Comparison of ENCODE assay signal across 7 mouse cellular contexts in the genomic region with DNA sequence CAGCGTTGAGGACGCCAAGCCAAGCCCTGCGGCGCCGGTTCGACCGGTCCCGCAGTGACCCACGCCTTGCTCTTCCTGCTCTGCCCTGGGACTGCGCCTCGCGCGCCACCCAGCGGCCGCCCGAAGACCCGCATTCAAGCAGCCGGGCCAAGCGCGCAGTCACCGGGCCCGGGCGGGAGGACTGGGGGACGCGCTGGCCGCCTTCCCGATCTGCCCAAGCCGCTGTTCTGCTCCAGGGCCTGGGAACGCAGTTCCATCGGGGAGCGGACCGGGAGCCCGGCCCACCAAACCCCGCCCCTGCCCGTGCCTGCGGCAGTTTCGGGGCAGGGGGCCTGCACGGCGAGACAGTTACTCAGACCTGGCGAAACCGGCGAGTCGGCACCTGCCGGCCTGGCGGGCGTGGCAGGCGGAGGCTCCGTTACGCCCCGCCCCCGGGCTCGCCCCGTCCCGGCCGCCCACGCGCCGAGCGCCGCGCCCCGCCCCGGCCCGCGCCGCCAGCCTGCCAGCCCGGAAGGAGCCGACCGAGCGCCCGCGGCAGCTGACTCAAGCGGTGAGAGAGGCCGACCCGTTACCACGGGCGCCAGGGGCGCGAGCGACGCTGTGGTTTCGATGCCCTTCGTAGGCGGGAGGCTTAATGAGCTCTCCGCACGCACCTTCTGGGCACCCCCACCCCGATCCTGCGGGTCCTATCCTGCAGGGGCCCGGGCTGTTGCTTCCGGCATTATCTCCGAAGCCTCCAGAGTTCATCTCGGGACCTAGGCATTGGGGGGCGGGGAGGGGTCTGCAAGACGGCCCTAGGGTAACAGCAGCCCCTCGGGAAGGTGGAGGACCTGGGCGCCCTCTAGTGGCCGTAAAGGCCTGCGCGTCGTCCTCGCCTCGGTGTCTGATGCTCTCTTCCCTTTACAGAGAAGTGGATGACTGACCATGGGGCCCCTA. TPM values are rescaled to one million over a fixed set of nuclear protein-coding genes. Genes with fewer than 3 reads are reported as not detected.
DNase-seq lines count a peak whose midpoint lies in the region; ATAC-seq and TF ChIP-seq lines count a peak whose summit lies in the region.

Gene Ap5b1 (plus strand): TSS at position 492 of the 936 bp plus-strand sequence.

- no peaks in the 10 kb centered on the region for H3K36me3 ChIP-seq in embryonic facial prominence, embryonic 12.5 days
- H3K36me3 ChIP-seq in kidney, adult 2 months (ENCODE audit: control insufficient read depth, insufficient read depth, low read length): no peaks in the 10 kb centered on the region; the same call in 1 of the 2 replicates
- H3K36me3 ChIP-seq in limb, embryonic 12.5 days: no peaks in the 10 kb centered on the region
- no peaks in the 10 kb centered on the region for H3K36me3 ChIP-seq in midbrain, embryonic 15.5 days (replicated peaks)
- H3K36me3 ChIP-seq in spleen, adult 2 months (ENCODE audit: control insufficient read depth, insufficient read depth, low read length): peaks cover 21% of the 10 kb centered on the region

- peak within 1 kb of the TSS; percentile 79 for H3K27ac ChIP-seq in embryonic facial prominence, embryonic 12.5 days
- H3K27ac ChIP-seq in kidney, adult 2 months (ENCODE audit: insufficient read depth, low read depth, low read length): peak within 1 kb of the TSS; percentile 98
- peak within 1 kb of the TSS; percentile 76 for H3K27ac ChIP-seq in limb, embryonic 12.5 days
- peak within 1 kb of the TSS; percentile 85 for H3K27ac ChIP-seq in midbrain, embryonic 15.5 days
- peak within 1 kb of the TSS; percentile 94 for H3K27ac ChIP-seq in spleen, adult 2 months (ENCODE audit: insufficient read depth, low read length)

- peak within 1 kb of the TSS; percentile 67 for H3K4me3 ChIP-seq in embryonic facial prominence, embryonic 12.5 days
- H3K4me3 ChIP-seq in kidney, adult 2 months (ENCODE audit: insufficient read depth, low read depth, low read length): peak within 1 kb of the TSS; percentile 82
- H3K4me3 ChIP-seq in limb, embryonic 12.5 days (replicated peaks): peak within 1 kb of the TSS; percentile 73
- H3K4me3 ChIP-seq in midbrain, embryonic 15.5 days: peak within 1 kb of the TSS; percentile 75
- H3K4me3 ChIP-seq in spleen, adult 2 months (ENCODE audit: extremely low read depth, insufficient read depth, insufficient read length): peak within 1 kb of the TSS; percentile 92

- TF ChIP-seq POLR2A in kidney, adult 2 months (IDR thresholded peaks at IDR 0.05; ENCODE audit: low read depth, low read length): no peak
- TF ChIP-seq POLR2A in spleen, adult 2 months (IDR thresholded peaks at IDR 0.05; ENCODE audit: low read depth, low read length): peak; percentile 17; the same call in 1 of the 2 replicates

- H3K9me3 ChIP-seq in embryonic facial prominence, embryonic 12.5 days: no peaks in the 10 kb centered on the region
- no peaks in the 10 kb centered on the region for H3K9me3 ChIP-seq in limb, embryonic 12.5 days
- no peaks in the 10 kb centered on the region for H3K9me3 ChIP-seq in midbrain, embryonic 15.5 days

- peak within 1 kb of the TSS; percentile 95 for H3K4me2 ChIP-seq in embryonic facial prominence, embryonic 12.5 days (replicated peaks)
- peak within 1 kb of the TSS; percentile 90 for H3K4me2 ChIP-seq in limb, embryonic 12.5 days
- H3K4me2 ChIP-seq in midbrain, embryonic 15.5 days: peak within 1 kb of the TSS; percentile 83

- under 1% methylated on average over 91 of the region's 102 CpGs for WGBS in embryonic facial prominence, embryonic 12.5 days
- 1% methylated on average over 102 of the region's 102 CpGs for WGBS in kidney, adult 2 months
- WGBS in limb, embryonic 12.5 days: under 1% methylated on average over 102 of the region's 102 CpGs
- under 1% methylated on average over 102 of the region's 102 CpGs for WGBS in midbrain, embryonic 15.5 days
- 1% methylated on average over 101 of the region's 102 CpGs for WGBS in spleen, adult 2 months

- H3K27me3 ChIP-seq in embryonic facial prominence, embryonic 12.5 days: peaks cover 35% of the 10 kb centered on the region
- no peaks in the 10 kb centered on the region for H3K27me3 ChIP-seq in kidney, adult 2 months (replicated peaks; ENCODE audit: control insufficient read depth, insufficient read depth, low read length)
- peaks cover 59% of the 10 kb centered on the region for H3K27me3 ChIP-seq in limb, embryonic 12.5 days
- H3K27me3 ChIP-seq in midbrain, embryonic 15.5 days (replicated peaks): peaks cover 28% of the 10 kb centered on the region
- H3K27me3 ChIP-seq in spleen, adult 2 months (ENCODE audit: control insufficient read depth, insufficient read depth, low read length): 0 out of 2 replicates have a peak, but pooled peaks cover 2% of the 10 kb centered on the region

- H3K4me1 ChIP-seq in embryonic facial prominence, embryonic 12.5 days: peaks cover 16% of the 10 kb centered on the region
- H3K4me1 ChIP-seq in kidney, adult 2 months (ENCODE audit: control insufficient read depth, insufficient read depth, low read length): peaks cover 16% of the 10 kb centered on the region; the same call in 1 of the 2 replicates
- peaks cover 24% of the 10 kb centered on the region for H3K4me1 ChIP-seq in limb, embryonic 12.5 days (replicated peaks)
- peaks cover 21% of the 10 kb centered on the region for H3K4me1 ChIP-seq in midbrain, embryonic 15.5 days
- peaks cover 30% of the 10 kb centered on the region for H3K4me1 ChIP-seq in spleen, adult 2 months (ENCODE audit: control insufficient read depth, insufficient read depth, insufficient read length)

- DNase-seq in adrenal gland, postnatal 25 days: peak; percentile 91
- DNase-seq in heart, adult 18-20 months: peak; percentile 92 to 94
- DNase-seq in kidney, adult 2 months: peak; percentile 95
- peak; percentile 68 to 89 for DNase-seq in spleen, adult 2 months (ENCODE audit: low read depth in 1 of 2, low spot score in 2 of 2)

- ATAC-seq in embryonic facial prominence, embryonic 12.5 days (ENCODE audit: insufficient number of reproducible peaks, insufficient read depth, low FRiP score, low TSS enrichment): peak; percentile 85
- peak; percentile 63 for ATAC-seq in limb, embryonic 12.5 days (ENCODE audit: insufficient number of reproducible peaks, insufficient read depth, low FRiP score, low TSS enrichment, low read depth)
- peak; percentile 89 for ATAC-seq in midbrain, embryonic 15.5 days (replicated peaks)

- peak; percentile 74 for TF ChIP-seq CTCF in kidney, adult 2 months (conservative IDR thresholded peaks at IDR 0.05; ENCODE audit: insufficient read depth, insufficient read length, low read depth, low read length)
- peak; percentile 97 for TF ChIP-seq CTCF in spleen, adult 2 months (IDR thresholded peaks at IDR 0.05; ENCODE audit: extremely low read depth, insufficient read depth, insufficient read length, insufficient replicate concordance)

- peak within 1 kb of the TSS; percentile 63 for H3K9ac ChIP-seq in embryonic facial prominence, embryonic 12.5 days
- peak within 1 kb of the TSS; percentile 66 for H3K9ac ChIP-seq in limb, embryonic 12.5 days (replicated peaks)
- H3K9ac ChIP-seq in midbrain, embryonic 15.5 days: peak within 1 kb of the TSS; percentile 69

RNA-seq across cellular contexts. Expression of gene Ap5b1, which starts in this region (rescaled TPM):
- total RNA-seq in adrenal gland, postnatal 25 days (2021): 13.1 and 16.4 TPM in 2 replicates
- polyA plus RNA-seq in embryonic facial prominence, embryonic 12.5 days (2016; fragmentation: Nextera tagmentation; extraction: Ambion mirVana): 2.8 and 3.2 TPM in 2 replicates
- 1 to 10 TPM; 2.8 to 4.3 TPM for total RNA-seq in heart, adult 18-20 months (2021)
- 10.2 and 13.3 TPM in 2 replicates for polyA plus RNA-seq in kidney, adult 2 months (2012; rRNA removed)
- 1.8 TPM in 2 replicates for polyA plus RNA-seq in limb, embryonic 12.5 days (2016; fragmentation: Nextera tagmentation; extraction: Ambion mirVana)
- 3.0 and 3.1 TPM in 2 replicates for polyA plus RNA-seq in midbrain, embryonic 15.5 days (2015; fragmentation: Nextera tagmentation; extraction: Ambion mirVana)
- polyA plus RNA-seq in spleen, adult 2 months (2012; rRNA removed): 18.6 and 25.0 TPM in 2 replicates

Comparison
In these comparisons a context has a peak if more than half of its experiments do, and no peak if none do; other contexts are left out.
1. Peak in every context shown above with its lines: DNase-seq, ATAC-seq, H3K4me3 ChIP-seq and H3K27ac ChIP-seq.